Mouse (Mus musculus) forelimb bud, embryonic 11.5 days (tissue): ENCODE results near the gene Cdca3.

Experiments used
- DNase-seq: peaks from one replicate; pipeline ENCODE4 v3.0.0-alpha.2; 2012; ENCODE audit warnings: low read depth, low spot score

The Cdca3 gene

GRCm38 (mm10) chr6:124863658-124864298, 34.4 kb downstream of the Cdca3 start, which contains the start of gene Gpr162:
Gene Gpr162, minus strand, starts transcription at chr6:124863983.
- DNase-seq, result no peak

GRCm38 (mm10) chr6:124865766-124866362, 36.5 kb downstream of the Cdca3 start:
- DNase-seq, result no peak

- no peak for DNase-seq
These were observed 37.2 kb downstream of the Cdca3 start for GRCm38 (mm10) chr6:124866560-124866959.

- no peak for DNase-seq
These were observed 45.0 kb downstream of the Cdca3 start for GRCm38 (mm10) chr6:124874348-124874747.

- DNase-seq, result no peak
These were observed 50.0 kb downstream of the Cdca3 start for GRCm38 (mm10) chr6:124879390-124879789.

- no peak for DNase-seq
These were observed 52.5 kb downstream of the Cdca3 start for GRCm38 (mm10) chr6:124881821-124882220.
